Mouse (Mus musculus) stomach, postnatal 0 days (tissue): ENCODE measurements around the gene Mars.

Experiments
- CTCF ChIP-seq: IDR thresholded peaks from 2 replicates; pipeline ENCODE4 v1.5.1; 2016; ENCODE audit warnings: antibody characterized with exemption, low read depth, mild to moderate bottlenecking, moderate library complexity
- EP300 ChIP-seq: optimal IDR thresholded peaks from 2 replicates; pipeline ENCODE3; 2016; ENCODE audit warnings: antibody characterized with exemption

- TF ChIP-seq CTCF (no peak), EP300 (no peak)
Observed at GRCm38 (mm10) chr10:127294895-127295510, 16.6 kb downstream of the Mars start.
